Mouse (Mus musculus) urinary bladder, adult 18-20 months (tissue): ENCODE measurements around the gene Acsm5.
"Not testable (repeated sequence)": the region's sequence is repeated elsewhere in the genome, so short reads cannot be mapped to it uniquely, and the experiment has no call there.

Experiments
- DNase-seq, 2 experiments: peaks; one replicate each; pipeline ENCODE4 v3.0.0; 2022; ENCODE audit warnings: low spot score in 2 of 2, mixed read lengths in 2 of 2

The Acsm5 gene

GRCm38 (mm10) chr7:119545572-119545971, 26.3 kb downstream of the Acsm5 start:
- DNase-seq, result no peak

- no peak for DNase-seq
Measured at GRCm38 (mm10) chr7:119550471-119551222, 31.4 kb downstream of the Acsm5 start.

GRCm38 (mm10) chr7:119554040-119554439, 34.8 kb downstream of the Acsm5 start, which contains the start of gene Acsm2:
Gene Acsm2 (plus strand): TSS chr7:119554340.
- DNase-seq, result no peak

- no peak for DNase-seq
Measured at GRCm38 (mm10) chr7:119559789-119560451, 40.7 kb downstream of the Acsm5 start.

- no peak for DNase-seq
Measured at GRCm38 (mm10) chr7:119560452-119560835, 41.2 kb downstream of the Acsm5 start.

- DNase-seq, result no peak
Measured at GRCm38 (mm10) chr7:119561441-119561840, 42.2 kb downstream of the Acsm5 start.

GRCm38 (mm10) chr7:119562476-119562875, 43.2 kb downstream of the Acsm5 start:
- not testable (repeated sequence) for DNase-seq

GRCm38 (mm10) chr7:119594530-119595107, 75.4 kb downstream of the Acsm5 start:
- DNase-seq, result no peak
